Mouse (Mus musculus) CD4-positive, CD25-positive, alpha-beta regulatory T cell, adult 2 months (primary cell): Measurements from ENCODE around the gene Hic1.

Experiments used
- DNase-seq: peaks from one replicate; pipeline ENCODE4 v3.0.0-alpha.2; 2012; ENCODE audit warnings: low read depth, low spot score

The Hic1 gene

GRCm38 (mm10) chr11:75167643-75168589, 1.4 kb downstream of the Hic1 start:
- peak; percentile 74 for DNase-seq

DNA sequence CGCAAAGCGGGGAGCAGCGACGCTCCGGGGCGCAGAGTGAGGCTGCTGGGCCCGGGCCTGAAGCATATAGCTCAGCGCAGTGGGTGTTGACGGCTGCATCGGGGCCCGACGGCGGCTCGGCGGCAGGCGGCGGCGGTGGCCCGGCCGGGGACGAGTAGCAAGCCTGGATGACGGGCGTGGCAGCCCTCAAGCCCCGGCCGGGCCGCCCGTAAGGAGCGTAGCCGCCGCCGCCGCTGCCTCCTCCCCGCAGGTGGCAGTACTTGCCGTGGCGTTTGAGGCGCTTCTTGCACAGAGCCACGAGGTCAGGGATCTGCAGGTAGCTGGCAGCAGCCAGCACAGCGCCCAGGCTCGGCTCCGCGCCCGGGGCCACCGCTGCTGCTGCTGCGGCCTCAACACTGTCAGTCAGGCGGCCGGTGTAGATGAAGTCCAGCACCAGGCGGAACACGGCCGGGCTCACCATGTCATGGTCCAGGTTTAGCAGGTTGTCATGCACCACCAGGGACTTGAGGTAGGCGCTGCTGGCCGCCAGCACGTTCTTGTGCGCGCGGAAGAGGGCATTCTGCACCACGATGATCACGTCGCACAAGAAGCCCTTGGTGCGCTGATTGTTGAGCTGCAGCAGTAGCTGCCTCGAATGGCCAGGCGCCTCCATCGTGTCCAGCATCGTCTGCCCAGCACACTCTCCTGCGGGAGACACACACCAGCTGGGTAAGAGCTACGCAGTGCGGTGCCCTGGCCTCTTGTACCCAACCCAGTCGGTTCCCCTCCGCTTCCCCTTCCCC, 2.3 kb downstream of the Hic1 start:
- peak; percentile 75 for DNase-seq

DNA sequence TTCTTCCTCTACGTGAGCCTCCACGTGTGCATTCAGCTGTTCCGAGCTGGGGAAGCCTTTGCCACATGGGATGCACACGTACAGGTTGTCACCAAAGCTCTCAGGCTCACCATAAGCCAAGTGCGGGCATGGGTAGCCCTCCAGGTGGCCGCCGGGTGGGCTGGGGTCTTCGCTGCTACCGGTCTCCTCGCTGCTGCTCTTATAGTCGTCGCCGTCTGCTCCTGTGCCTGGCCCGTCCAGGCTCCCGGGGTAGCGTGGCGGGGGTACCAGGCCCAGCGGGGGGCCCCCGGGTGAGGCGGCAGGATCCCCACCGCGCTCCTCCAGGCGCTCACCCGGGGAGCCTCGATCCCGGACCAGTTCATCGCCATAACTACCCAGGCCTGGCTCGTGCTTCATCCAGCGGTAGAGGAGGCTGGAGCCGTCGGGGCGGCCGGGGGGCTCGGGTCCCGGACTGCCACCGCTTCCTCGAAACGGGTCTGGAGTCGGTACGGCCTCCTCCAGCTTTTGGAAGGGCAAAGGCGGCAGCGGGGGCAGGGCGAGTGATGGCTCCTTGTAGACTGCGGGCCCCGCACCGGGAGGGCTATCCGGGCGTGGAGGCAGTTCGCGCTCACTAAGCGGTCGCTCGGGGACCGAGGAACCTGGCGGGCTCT, 3.0 kb downstream of the Hic1 start:
- DNase-seq: no peak

DNA sequence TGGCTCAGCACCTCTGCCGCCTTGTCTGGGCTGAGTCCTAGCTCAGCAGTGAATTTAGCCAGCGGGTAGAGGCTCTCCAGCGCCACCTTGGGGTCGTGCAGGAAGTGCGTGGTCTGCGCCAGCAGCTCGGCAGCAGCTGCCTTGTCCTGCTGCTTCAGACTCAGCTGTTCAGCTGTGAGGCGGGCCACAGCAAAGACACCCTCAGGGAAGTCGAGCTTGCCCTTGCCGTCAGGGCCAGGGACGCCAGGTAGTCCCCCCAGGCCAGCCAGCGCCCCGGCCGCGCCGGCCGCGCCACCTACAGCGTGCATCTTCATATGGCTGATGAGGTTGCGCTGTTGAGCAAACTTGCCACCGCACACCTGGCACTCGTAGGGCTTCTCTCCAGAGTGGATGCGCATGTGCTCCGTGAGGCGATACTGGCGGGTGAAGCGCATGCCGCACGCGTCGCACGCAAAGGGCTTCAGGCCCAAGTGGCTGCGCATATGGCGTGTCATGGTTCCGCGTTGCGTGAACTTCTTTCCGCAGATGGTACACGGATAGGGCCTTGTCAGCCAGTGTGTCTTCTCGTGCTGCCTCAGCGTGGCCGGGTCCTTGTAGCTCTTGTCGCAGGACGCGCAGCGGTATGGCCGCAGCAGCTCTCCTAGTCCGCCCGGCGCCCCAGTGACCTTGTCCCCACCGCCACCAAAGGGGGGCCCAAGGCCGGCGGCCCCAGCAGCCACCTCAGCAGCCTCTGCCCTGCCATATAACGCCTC, 3.7 kb downstream of the Hic1 start:
- peak; percentile 91 for DNase-seq

- no peak for DNase-seq
These were observed 4.6 kb downstream of the Hic1 start for GRCm38 (mm10) chr11:75164750-75165149.

- no peak for DNase-seq
These were observed 5.3 kb downstream of the Hic1 start for GRCm38 (mm10) chr11:75164051-75164450.

DNA sequence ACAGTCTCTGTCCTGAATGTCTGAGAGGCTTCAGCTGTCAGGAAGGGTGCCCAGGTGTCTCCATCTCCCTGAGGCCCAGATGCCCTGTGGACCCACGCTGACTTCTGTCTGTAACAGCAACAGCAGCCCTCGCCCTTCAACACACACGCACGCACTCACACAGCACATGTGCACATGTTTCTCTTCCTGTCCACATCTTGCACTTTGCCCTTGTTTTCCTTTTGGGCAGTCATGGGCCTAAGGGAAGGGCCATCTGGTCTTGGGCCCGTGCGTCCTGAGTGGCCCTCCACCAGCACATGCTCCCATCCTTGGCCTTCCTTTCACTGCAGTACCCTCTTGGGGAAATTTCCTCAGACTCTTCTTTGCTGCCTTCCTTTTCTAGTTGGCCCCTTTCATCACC, 5.9 kb downstream of the Hic1 start:
- no peak for DNase-seq

DNA sequence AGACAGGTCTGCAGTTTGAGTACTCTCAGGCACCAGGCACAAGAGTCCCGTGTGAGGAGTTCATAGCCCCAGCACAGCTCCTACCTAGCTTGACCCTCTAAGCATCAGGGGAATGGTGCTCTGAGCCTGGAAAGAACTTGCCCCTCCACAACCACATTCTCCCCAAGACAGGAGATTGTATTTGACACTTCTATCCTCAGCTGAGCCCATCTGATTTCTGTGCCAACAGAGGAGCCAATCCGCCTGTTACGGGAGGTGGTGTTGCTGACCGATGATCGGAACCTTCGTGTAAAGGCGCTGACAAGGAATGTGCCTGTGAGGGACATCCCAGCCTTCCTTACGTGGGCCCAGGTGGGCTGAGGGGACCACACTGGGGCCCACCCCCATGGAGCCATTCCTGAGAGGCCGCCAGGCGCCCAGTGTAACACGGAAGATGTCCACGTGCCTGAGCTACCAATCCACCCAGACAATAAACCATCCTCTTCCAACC, 6.7 kb downstream of the Hic1 start:
- no peak for DNase-seq

- no peak for DNase-seq
These were observed 7.8 kb downstream of the Hic1 start for GRCm38 (mm10) chr11:75161417-75162008.

GRCm38 (mm10) chr11:75160954-75161353, 8.4 kb downstream of the Hic1 start:
- DNase-seq: no peak

DNA sequence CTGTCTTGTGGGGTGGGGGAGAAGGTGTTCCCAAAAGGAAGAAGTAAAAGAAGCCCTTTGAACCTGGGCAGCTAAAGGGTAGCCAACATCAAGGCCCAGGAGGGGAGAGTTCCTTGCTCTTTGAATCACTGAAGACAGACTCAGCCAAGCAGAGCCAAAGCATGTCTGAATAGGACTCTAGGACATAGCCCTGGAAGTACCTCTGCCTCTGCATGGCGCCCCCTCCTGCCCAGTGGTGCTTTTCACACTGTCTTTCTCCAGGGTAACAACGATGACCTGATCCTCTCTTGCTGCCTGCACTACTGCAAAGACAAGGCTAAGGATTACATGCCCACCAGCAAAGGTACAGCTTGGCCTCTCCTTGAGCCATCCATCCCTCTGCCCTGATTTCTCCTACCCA, 9.8 kb downstream of the Hic1 start:
- peak; percentile 58 for DNase-seq

- no peak for DNase-seq
These were observed 10.9 kb downstream of the Hic1 start for GRCm38 (mm10) chr11:75158432-75158831.

DNA sequence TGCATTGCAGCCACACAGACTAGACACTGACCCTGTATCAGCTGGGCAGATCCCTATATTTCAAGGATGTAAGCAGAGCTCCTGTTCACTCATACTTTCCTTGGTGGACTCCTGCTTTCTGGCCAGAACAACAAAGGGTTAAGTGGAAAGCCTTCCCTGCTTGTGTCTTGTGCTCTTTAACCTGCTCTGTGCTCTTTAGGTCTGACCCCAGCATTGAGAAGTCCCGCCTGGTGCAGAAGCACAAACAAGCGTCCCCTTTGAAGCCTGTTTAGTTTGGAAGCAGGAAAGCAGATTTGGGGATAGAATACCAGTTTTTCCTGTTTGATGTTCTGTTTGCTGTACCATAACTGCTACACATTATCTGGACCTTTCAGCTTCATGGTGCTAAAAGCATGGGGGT, 11.4 kb downstream of the Hic1 start:
- DNase-seq: no peak

DNA sequence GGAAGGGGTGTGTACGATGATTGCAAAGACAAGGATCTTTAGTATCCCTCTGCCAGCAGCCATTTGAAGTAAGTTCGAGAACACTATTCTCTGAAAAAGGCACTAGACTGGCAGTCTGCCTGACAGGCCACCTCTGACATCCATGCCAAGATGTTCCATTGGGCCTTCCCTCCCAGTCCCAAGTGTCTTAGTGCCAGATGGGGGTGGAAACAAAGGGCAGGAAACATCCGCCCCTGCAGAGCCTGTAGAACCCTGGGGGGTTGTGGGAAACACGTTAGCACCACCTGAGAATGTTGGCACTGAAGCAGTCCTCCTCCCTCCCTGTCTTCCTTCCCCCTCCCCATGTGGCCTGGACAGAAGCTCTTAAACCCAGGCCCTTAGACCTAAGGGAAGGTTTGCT, 12.3 kb downstream of the Hic1 start:
- no peak for DNase-seq

GRCm38 (mm10) chr11:75156416-75156815, 12.9 kb downstream of the Hic1 start:
- DNase-seq: no peak

- DNase-seq: no peak
These were observed 13.3 kb downstream of the Hic1 start for GRCm38 (mm10) chr11:75155985-75156384.

DNA sequence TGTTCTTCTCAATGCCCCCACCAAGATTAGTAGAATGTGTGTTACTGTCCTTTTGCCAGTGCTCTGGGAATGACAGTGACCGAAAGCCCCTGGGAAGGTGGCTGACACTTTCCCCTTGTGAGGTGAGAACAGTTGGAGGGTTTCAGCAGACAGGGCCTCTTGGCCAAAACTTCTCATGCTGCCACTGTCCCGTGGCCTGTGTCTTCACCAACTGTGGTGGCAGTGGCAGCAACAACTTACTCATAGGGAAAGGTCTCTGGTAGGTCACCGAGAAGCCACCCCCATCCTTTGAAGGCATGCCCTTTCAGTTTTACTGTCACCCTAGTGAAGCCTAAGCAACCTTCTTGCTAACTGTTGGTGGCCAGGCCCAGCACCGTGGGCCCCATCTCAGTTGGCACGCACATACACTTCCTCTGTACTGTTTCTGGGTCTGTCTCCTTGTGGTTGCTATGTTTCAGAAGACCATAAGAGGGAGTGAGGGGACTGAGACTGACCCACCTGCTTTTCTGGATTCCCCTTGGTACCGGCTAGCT, 15.2 kb downstream of the Hic1 start:
- peak; percentile 63 for DNase-seq

- no peak for DNase-seq
These were observed 16.4 kb downstream of the Hic1 start for GRCm38 (mm10) chr11:75152603-75153557.

DNA sequence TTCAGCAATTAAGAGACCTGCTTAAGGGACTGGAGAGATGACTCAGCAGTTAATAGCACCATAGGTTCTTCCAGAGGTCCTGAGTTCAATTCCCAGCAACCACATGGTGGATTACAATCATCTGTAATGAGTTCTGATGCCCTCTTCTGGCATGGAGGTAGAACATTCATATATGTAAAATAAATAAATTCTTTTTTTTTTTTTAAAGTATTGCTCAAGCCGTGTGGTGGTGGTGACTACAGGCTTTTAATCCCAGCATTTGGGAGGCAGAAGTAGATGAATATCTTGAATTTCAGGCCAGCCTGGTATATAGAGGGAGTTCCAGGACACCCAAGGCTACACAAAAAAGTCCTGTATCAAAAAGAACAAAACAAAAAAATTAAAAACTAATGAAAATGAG, 19.0 kb downstream of the Hic1 start:
- no peak for DNase-seq
